10 mouse cellular contexts compared by ENCODE assay signal in genomic region chr6:50823220-50823910, GRCm38 (mm10).
DNase-seq lines count a peak whose midpoint lies in the region; ATAC-seq and TF ChIP-seq lines count a peak whose summit lies in the region.
"Had no signal": no experiment of that assay in that cellular context is flagged by ENCODE, and none has a peak within 500 bp of the region (broad histone marks: within the 10 kb centered on the region; RNA-seq: fewer than 3 reads in every experiment).

No protein-coding gene starts in this region.

- H3K36me3 ChIP-seq in stomach, embryonic 14.5 days (ENCODE audit: control insufficient read depth, insufficient read depth, low read length) = no peaks in the 10 kb centered on the region
- H3K36me3 ChIP-seq in stomach, postnatal 0 days (ENCODE audit: control insufficient read depth, insufficient read depth, low read length) = no peaks in the 10 kb centered on the region
- no peaks in the 10 kb centered on the region for H3K36me3 ChIP-seq in hindbrain, embryonic 10.5 days
- H3K36me3 ChIP-seq in midbrain, embryonic 11.5 days (ENCODE audit: control insufficient read depth, insufficient read depth, low read length) = no peaks in the 10 kb centered on the region

- peaks cover 5% of the 10 kb centered on the region; the same call in 1 of the 2 replicates for H3K9me3 ChIP-seq in stomach, embryonic 14.5 days (ENCODE audit: control insufficient read depth, low read depth, low read length)
- H3K9me3 ChIP-seq in stomach, postnatal 0 days (ENCODE audit: control insufficient read depth, low read length) = 0 out of 2 replicates have a peak, but pooled peaks cover 3% of the 10 kb centered on the region
- 0 out of 2 replicates have a peak, but pooled peaks cover 7% of the 10 kb centered on the region for H3K9me3 ChIP-seq in hindbrain, embryonic 10.5 days
- peaks cover 2% of the 10 kb centered on the region; the same call in 1 of the 2 replicates for H3K9me3 ChIP-seq in midbrain, embryonic 11.5 days (ENCODE audit: control insufficient read depth, low read length)

- TF ChIP-seq CTCF in stomach, postnatal 0 days (IDR thresholded peaks at IDR 0.05; ENCODE audit: low read depth) = no peak

- H3K9ac ChIP-seq in stomach, embryonic 14.5 days (replicated peaks; ENCODE audit: low read depth, low read length) = no peak overlapping the region
- no peak overlapping the region for H3K9ac ChIP-seq in stomach, postnatal 0 days (ENCODE audit: low read length)
- H3K9ac ChIP-seq in midbrain, embryonic 11.5 days (ENCODE audit: low read length) = no peak overlapping the region; the same call in 1 of the 2 replicates

- WGBS in stomach, embryonic 14.5 days = 26% methylated on average over 18 of the region's 18 CpGs
- 36% methylated on average over 18 of the region's 18 CpGs for WGBS in stomach, postnatal 0 days
- 5% methylated on average over 18 of the region's 18 CpGs for WGBS in hindbrain, embryonic 10.5 days
- 6% methylated on average over 18 of the region's 18 CpGs for WGBS in midbrain, embryonic 11.5 days

- H3K4me1 ChIP-seq in stomach, embryonic 14.5 days (ENCODE audit: control insufficient read depth, insufficient read depth, low read length) = peaks cover 15% of the 10 kb centered on the region
- no peaks in the 10 kb centered on the region for H3K4me1 ChIP-seq in stomach, postnatal 0 days (replicated peaks; ENCODE audit: control insufficient read depth, insufficient read depth)
- H3K4me1 ChIP-seq in hindbrain, embryonic 10.5 days (replicated peaks) = peaks cover 66% of the 10 kb centered on the region
- peaks cover 41% of the 10 kb centered on the region for H3K4me1 ChIP-seq in midbrain, embryonic 11.5 days (ENCODE audit: control insufficient read depth, insufficient read depth, low read length)

- H3K27ac ChIP-seq in stomach, embryonic 14.5 days (ENCODE audit: low read length) = peak overlapping the region; percentile 48; the same call in 1 of the 2 replicates
- H3K27ac ChIP-seq in stomach, postnatal 0 days (replicated peaks) = no peak overlapping the region
- peak overlapping the region; percentile 86 for H3K27ac ChIP-seq in hindbrain, embryonic 10.5 days
- H3K27ac ChIP-seq in midbrain, embryonic 11.5 days (ENCODE audit: low read depth, low read length) = peak overlapping the region; percentile 85

- no peak for ATAC-seq in stomach, embryonic 14.5 days (ENCODE audit: insufficient number of reproducible peaks, insufficient read depth, low FRiP score, low read depth)
- no peak for ATAC-seq in stomach, postnatal 0 days (ENCODE audit: low FRiP score, low TSS enrichment)
- peak; percentile 83 for ATAC-seq in midbrain, embryonic 11.5 days (ENCODE audit: low FRiP score)
- ATAC-seq: Patski had no signal

- no peak for DNase-seq in stomach, postnatal 0 days (ENCODE audit: low spot score)
- DNase-seq in hindbrain, embryonic 10.5 days (ENCODE audit: low spot score) = peak; percentile 75
- peak; percentile 93 for DNase-seq in midbrain, embryonic 11.5 days (ENCODE audit: low spot score, missing footprints)
- no peak for DNase-seq in adrenal gland, postnatal 36 days
- no peak for DNase-seq in urinary bladder, postnatal 4 days (ENCODE audit: low spot score in 2 of 2)
- no peak for DNase-seq in frontal cortex, postnatal 14 days (ENCODE audit: low spot score in 2 of 2)
- DNase-seq: cerebellum, postnatal 25 days; kidney, adult 11 months had no signal

- TF ChIP-seq EP300 in stomach, postnatal 0 days (optimal IDR thresholded peaks at IDR 0.05) = no peak

- H3K4me3 ChIP-seq in stomach, embryonic 14.5 days (ENCODE audit: low read depth, low read length) = no peak overlapping the region
- no peak overlapping the region for H3K4me3 ChIP-seq in stomach, postnatal 0 days (ENCODE audit: low read depth, low read length)
- H3K4me3 ChIP-seq in hindbrain, embryonic 10.5 days = peak overlapping the region; percentile 23
- no peak overlapping the region for H3K4me3 ChIP-seq in midbrain, embryonic 11.5 days (ENCODE audit: low read depth, low read length)

- H3K27me3 ChIP-seq in stomach, embryonic 14.5 days (ENCODE audit: control insufficient read depth, insufficient read depth, low read length) = no peaks in the 10 kb centered on the region
- no peaks in the 10 kb centered on the region for H3K27me3 ChIP-seq in stomach, postnatal 0 days (ENCODE audit: control insufficient read depth, insufficient read depth, low read length)
- 0 out of 2 replicates have a peak, but pooled peaks cover 5% of the 10 kb centered on the region for H3K27me3 ChIP-seq in hindbrain, embryonic 10.5 days (ENCODE audit: insufficient read depth, poor library complexity, severe bottlenecking)
- H3K27me3 ChIP-seq in midbrain, embryonic 11.5 days (ENCODE audit: control insufficient read depth, insufficient read depth, low read length) = no peaks in the 10 kb centered on the region

- H3K4me2 ChIP-seq in stomach, embryonic 14.5 days (replicated peaks; ENCODE audit: low read depth, low read length) = no peak overlapping the region
- H3K4me2 ChIP-seq in stomach, postnatal 0 days (replicated peaks; ENCODE audit: low read depth) = no peak overlapping the region
- H3K4me2 ChIP-seq in midbrain, embryonic 11.5 days = no peak overlapping the region

Comparison
In these comparisons a context has a peak if more than half of its experiments do, and no peak if none do; other contexts are left out.
1. DNase-seq: peak in hindbrain, embryonic 10.5 days (single experiment) and midbrain, embryonic 11.5 days (single experiment); none in stomach, postnatal 0 days (single experiment), adrenal gland, postnatal 36 days (0 of 2), urinary bladder, postnatal 4 days (0 of 2) and frontal cortex, postnatal 14 days (0 of 2).